Mouse (Mus musculus) G1E (cell line): ENCODE results near the gene Lamb2.

Experiments used
- CTCF ChIP-seq: IDR thresholded peaks from 2 replicates; pipeline ENCODE4 v1.5.1; 2012; ENCODE audit warnings: low read depth, low read length, inconsistent platforms, mixed read lengths
- GATA1 ChIP-seq: IDR thresholded peaks from 2 replicates; pipeline ENCODE4 v1.6.1; 2012; ENCODE audit warnings: borderline replicate concordance, low read length, inconsistent platforms, mixed read lengths
- POLR2AphosphoS5 ChIP-seq: IDR thresholded peaks from 2 replicates; pipeline ENCODE4 v1.6.1; 2012; ENCODE audit warnings: low read depth, low read length, inconsistent platforms; ENCODE audit not compliant: insufficient replicate concordance

GRCm38 (mm10) chr9:108459939-108460318 is 19.6 kb upstream of the Lamb2 start:
- TF ChIP-seq CTCF (no peak), GATA1 (no peak), POLR2AphosphoS5 (no peak)
